Mouse (Mus musculus): ENCODE measurements around the gene Aff3.

DNA sequence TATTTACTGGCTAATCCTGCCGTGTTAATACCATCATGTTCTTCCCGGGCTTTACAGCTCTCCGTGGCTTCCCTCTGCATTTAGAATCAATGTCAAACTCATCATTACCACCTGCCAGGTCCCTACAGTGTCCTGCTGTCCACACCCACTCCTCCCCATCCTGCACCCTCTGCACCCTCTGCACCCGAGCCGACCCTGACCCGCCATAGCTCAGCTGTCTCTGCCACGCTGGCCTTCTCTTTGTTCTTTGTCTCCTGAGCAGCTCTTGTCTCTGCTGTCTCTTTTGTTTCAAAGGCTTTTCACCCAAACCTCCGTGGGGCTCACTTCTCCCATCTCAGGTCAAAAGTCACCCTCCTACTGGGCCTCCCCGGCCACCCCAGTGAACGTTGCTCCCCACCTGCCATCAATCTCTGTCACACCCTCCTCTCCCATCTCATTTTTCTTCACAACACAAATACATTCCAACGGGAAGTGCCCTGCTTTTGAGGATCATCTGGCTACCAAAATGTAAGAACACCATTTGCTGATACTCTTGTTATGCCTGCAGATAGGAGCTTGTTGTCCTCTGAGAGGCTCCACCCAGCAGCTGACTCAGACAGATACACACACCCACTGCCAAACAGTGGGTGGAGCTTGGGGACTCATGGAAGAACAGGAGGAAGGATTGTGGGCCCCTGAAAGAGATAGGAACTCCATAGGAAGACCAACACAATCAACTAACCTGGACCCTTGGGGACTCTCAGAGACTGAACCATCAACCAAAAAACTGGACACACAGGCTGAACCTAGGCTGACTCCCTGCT, 102.2 kb downstream of the Aff3 start:
- TF ChIP-seq CTCF (IDR thresholded peaks at IDR 0.05; ENCODE audit: low read depth) (no peak), EP300 (IDR thresholded peaks at IDR 0.05; ENCODE audit: low read depth) (no peak)

Data from heart, postnatal 0 days (tissue).